Mouse (Mus musculus) thymus, adult 2 months (tissue): ENCODE data around the gene Pa2g4. TPM values are rescaled to one million over a fixed set of nuclear protein-coding genes. Genes with fewer than 3 reads are reported as not detected.

Experiments
- DNase-seq: peaks from one replicate; pipeline ENCODE4 v3.0.0; 2021
- H3K27ac ChIP-seq: fragments of 200-500 bp; 2 replicates; pipeline ENCODE4 v1.5.1; 2012; ENCODE audit warnings: low read length, control low read depth; ENCODE audit not compliant: control insufficient read depth, insufficient read depth
- H3K27me3 ChIP-seq: fragments of 200-500 bp; 2 replicates; pipeline ENCODE4 v1.6.1; 2012; ENCODE audit warnings: mild to moderate bottlenecking, low read length, moderate library complexity, mixed read lengths; ENCODE audit not compliant: control insufficient read depth, insufficient read depth
- H3K36me3 ChIP-seq: fragments of 200-500 bp; 2 replicates; pipeline ENCODE4 v1.6.1; 2012; ENCODE audit warnings: mild to moderate bottlenecking, low read length, moderate library complexity; ENCODE audit not compliant: control insufficient read depth, insufficient read depth
- H3K4me1 ChIP-seq: fragments of 200-500 bp; replicated peaks from 2 replicates; pipeline ENCODE4 v1.6.1; 2012; ENCODE audit warnings: low read length; ENCODE audit not compliant: control insufficient read depth, insufficient read depth
- H3K4me3 ChIP-seq: fragments of 200-500 bp; 2 replicates; pipeline ENCODE4 v1.5.1; 2012; ENCODE audit warnings: mild to moderate bottlenecking, low read length, control low read depth, moderate library complexity; ENCODE audit not compliant: control insufficient read depth, insufficient read depth
- CTCF ChIP-seq: fragments of 200-500 bp; IDR thresholded peaks from 2 replicates; pipeline ENCODE4 v1.5.1; 2012; ENCODE audit warnings: mild to moderate bottlenecking, control low read depth, low read length, moderate library complexity, borderline replicate concordance; ENCODE audit not compliant: control insufficient read depth, poor library complexity, insufficient read depth; ENCODE audit errors: extremely low read depth
- POLR2A ChIP-seq: fragments of 200-500 bp; IDR thresholded peaks from 2 replicates; pipeline ENCODE4 v1.6.1; 2012; ENCODE audit warnings: mild to moderate bottlenecking, low read length, control low read depth, moderate library complexity; ENCODE audit not compliant: control insufficient read depth, poor library complexity, insufficient read depth; ENCODE audit errors: extremely low read depth
- WGBS: fragments of 180-500 bp; shearing (Covaris S2); methylation state at CpG from one replicate; pipeline ENCODE4 v1.1.7; 2018; 5-methylcytosine and 5-hydroxymethylcytosine counted together
- polyA plus RNA-seq: library from polyadenylated mRNA; depleted of rRNA; stranded (reverse); fragments of >200 nt; gene quantifications from 2 replicates; pipeline ENCODE4 v1.2.3, GENCODE M21; 2012

Pa2g4 gene
- polyA plus RNA-seq, 1 experiment = 46.8 TPM

- TF ChIP-seq POLR2A (no peak), CTCF (no peak)
- no peaks in the 10 kb centered on the region for H3K27me3 ChIP-seq
- H3K27ac ChIP-seq = no peak overlapping the region
- H3K4me1 ChIP-seq = peaks cover 5% of the 10 kb centered on the region
- H3K36me3 ChIP-seq = peaks cover 19% of the 10 kb centered on the region
- no peak for DNase-seq
- no peak overlapping the region for H3K4me3 ChIP-seq
- WGBS = 96% methylated on average over 37 of the region's 37 CpGs
These were observed 20.9 kb downstream of the Pa2g4 start for GRCm38 (mm10) chr10:128544674-128545569.

DNA sequence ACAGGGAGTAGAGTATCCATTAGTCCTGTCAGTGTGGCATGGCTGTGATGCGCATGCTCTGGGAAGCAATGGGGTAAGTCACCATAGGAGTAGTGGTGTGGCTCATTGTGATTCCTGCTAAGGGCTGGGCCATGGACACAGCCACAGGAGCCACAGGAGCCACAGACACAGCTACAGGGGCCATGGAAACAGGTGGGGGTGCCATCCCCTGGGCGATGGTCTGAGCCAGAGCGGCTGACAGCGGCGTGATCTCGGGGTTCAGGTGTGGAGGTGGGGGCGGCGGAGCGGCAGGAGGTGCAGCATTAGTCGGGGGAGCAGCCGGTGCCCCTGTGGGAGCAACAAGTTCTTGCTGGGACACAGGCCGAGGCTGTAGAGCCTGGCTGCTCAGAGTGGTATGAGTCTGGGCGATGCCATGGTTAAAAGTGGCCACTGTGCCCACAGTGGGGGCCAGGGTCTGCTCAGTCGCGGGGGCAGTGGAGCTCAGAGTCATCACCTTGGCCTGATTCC is 21.6 kb downstream of the Pa2g4 start:
- Histone ChIP-seq H3K36me3 (peaks cover 19% of the 10 kb centered on the region), H3K27ac (no peak overlapping the region), H3K4me3 (no peak overlapping the region), H3K4me1 (peaks cover 2% of the 10 kb centered on the region; the same call in 1 of the 2 replicates), H3K27me3 (no peaks in the 10 kb centered on the region)
- no peak for TF ChIP-seq POLR2A
- no peak for TF ChIP-seq CTCF
- 97% methylated on average over 15 of the region's 15 CpGs for WGBS
- no peak for DNase-seq

GRCm38 (mm10) chr10:128543100-128543499 is 22.7 kb downstream of the Pa2g4 start:
- Histone ChIP-seq H3K27me3 (no peaks in the 10 kb centered on the region), H3K36me3 (peaks cover 19% of the 10 kb centered on the region), H3K27ac (no peak overlapping the region), H3K4me3 (no peak overlapping the region), H3K4me1 (0 out of 2 replicates have a peak, but pooled peaks cover 2% of the 10 kb centered on the region)
- TF ChIP-seq CTCF (no peak), POLR2A (no peak)
- WGBS = 93% methylated on average over 2 of the region's 2 CpGs
- no peak for DNase-seq

GRCm38 (mm10) chr10:128538340-128538870 is 27.4 kb downstream of the Pa2g4 start:
- no peak for TF ChIP-seq CTCF
- no peak for TF ChIP-seq POLR2A
- Histone ChIP-seq H3K4me3 (no peak overlapping the region), H3K27ac (no peak overlapping the region), H3K36me3 (peaks cover 2% of the 10 kb centered on the region; the same call in 1 of the 2 replicates), H3K27me3 (no peaks in the 10 kb centered on the region), H3K4me1 (peaks cover 4% of the 10 kb centered on the region)
- no peak for DNase-seq
- WGBS = 100% methylated on average over 1 of the region's 1 CpGs

GRCm38 (mm10) chr10:128536266-128536940 is 29.4 kb downstream of the Pa2g4 start:
- no peaks in the 10 kb centered on the region for H3K27me3 ChIP-seq
- H3K4me1 ChIP-seq = peaks cover 4% of the 10 kb centered on the region
- WGBS = 12% methylated on average over 18 of the region's 18 CpGs
- TF ChIP-seq POLR2A (no peak), CTCF (peak; percentile 73; the same call in 1 of the 2 replicates)
- peak; percentile 92 for DNase-seq
- H3K27ac ChIP-seq = peak overlapping the region; percentile 29; the same call in 1 of the 2 replicates
- H3K36me3 ChIP-seq = no peaks in the 10 kb centered on the region
- H3K4me3 ChIP-seq = no peak overlapping the region

DNA sequence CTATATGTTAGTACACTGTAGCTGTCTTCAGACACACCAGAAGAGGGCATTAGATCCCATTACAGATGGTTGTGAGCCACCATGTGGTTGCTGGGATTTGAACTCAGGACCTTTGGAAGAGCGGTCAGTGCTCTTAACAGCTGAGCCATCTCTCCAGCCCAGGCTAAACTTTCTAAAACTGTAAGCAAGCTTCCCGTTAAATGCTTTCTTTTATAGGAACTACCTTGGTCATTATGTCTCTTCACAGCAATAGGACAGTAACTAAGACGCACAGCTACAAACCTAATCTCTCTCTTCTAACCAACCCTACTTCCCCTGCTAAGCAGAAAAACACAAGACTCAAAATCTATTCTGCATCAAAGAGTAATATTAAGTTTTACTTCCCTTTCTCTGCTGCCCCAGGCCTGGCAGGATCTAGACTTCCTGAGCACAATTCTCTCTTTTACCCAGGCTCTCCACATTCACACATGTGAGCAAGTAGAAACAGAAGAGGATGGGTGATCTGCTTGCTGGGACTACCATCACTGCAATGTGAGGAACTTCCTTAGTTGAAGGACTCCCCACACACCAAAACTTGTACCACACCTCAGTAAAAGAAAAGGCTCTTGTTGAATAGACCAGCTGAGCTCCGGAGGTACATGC is 30.0 kb downstream of the Pa2g4 start:
- Histone ChIP-seq H3K27ac (peak overlapping the region; percentile 40; the same call in 1 of the 2 replicates), H3K36me3 (no peaks in the 10 kb centered on the region), H3K27me3 (no peaks in the 10 kb centered on the region), H3K4me1 (peaks cover 4% of the 10 kb centered on the region), H3K4me3 (no peak overlapping the region)
- no peak for DNase-seq
- 33% methylated on average over 4 of the region's 4 CpGs for WGBS
- TF ChIP-seq POLR2A = no peak
- TF ChIP-seq CTCF = no peak
